Mouse (Mus musculus) adrenal gland, adult 18-20 months (tissue): ENCODE data around the gene Hoxb4. TPM values are rescaled to one million over a fixed set of nuclear protein-coding genes. Genes with fewer than 3 reads are reported as not detected.
A peak's percentile ranks its signal among the peaks of the same experiment; 100 is the strongest.

Experiments
- DNase-seq, 2 experiments: peaks; one replicate each; pipeline ENCODE4 v3.0.0; 2021 to 2022; ENCODE audit warnings: low spot score in 2 of 2
- total RNA-seq, 2 experiments: library from RNA; stranded (reverse); gene quantifications; 1 replicate in 1 of 2; 2 replicates in 1 of 2; pipeline ENCODE4 v1.2.3; 2021

Gene Hoxb4
- total RNA-seq, 2 experiments from 2014 or later, result 16.3 to 22.1 TPM

- DNase-seq, result no peak
Measured at GRCm38 (mm10) chr11:96328605-96329004, 10.5 kb downstream of the Hoxb4 start.

- no peak for DNase-seq
Measured at GRCm38 (mm10) chr11:96332105-96332504, 14.0 kb downstream of the Hoxb4 start.

GRCm38 (mm10) chr11:96332618-96333032, 14.6 kb downstream of the Hoxb4 start:
- no peak for DNase-seq

- DNase-seq, result no peak
Measured at GRCm38 (mm10) chr11:96333241-96334001, 15.4 kb downstream of the Hoxb4 start.

- DNase-seq, result no peak
Measured at GRCm38 (mm10) chr11:96334002-96334364, 15.9 kb downstream of the Hoxb4 start.

- no peak for DNase-seq
Measured at GRCm38 (mm10) chr11:96334998-96335397, 16.9 kb downstream of the Hoxb4 start.

- DNase-seq, result no peak
Measured at GRCm38 (mm10) chr11:96336597-96336996, 18.5 kb downstream of the Hoxb4 start.

GRCm38 (mm10) chr11:96337026-96337425, 19.0 kb downstream of the Hoxb4 start:
- no peak for DNase-seq

- DNase-seq, result peak; percentile 19 to 21
Measured at GRCm38 (mm10) chr11:96338957-96339855, 21.1 kb downstream of the Hoxb4 start.

GRCm38 (mm10) chr11:96340698-96341365, 22.8 kb downstream of the Hoxb4 start:
- DNase-seq, result peak; percentile 42 to 56

- peak; percentile 53 to 72 for DNase-seq
Measured at GRCm38 (mm10) chr11:96341701-96342575, 23.9 kb downstream of the Hoxb4 start.

- DNase-seq, result peak; percentile 20 to 36
Measured at GRCm38 (mm10) chr11:96342576-96342930, 24.5 kb downstream of the Hoxb4 start.

GRCm38 (mm10) chr11:96343206-96343745, 25.2 kb downstream of the Hoxb4 start:
- DNase-seq, result peak; percentile 22 to 24

GRCm38 (mm10) chr11:96344061-96344877, 26.2 kb downstream of the Hoxb4 start:
- peak; percentile 40 to 57 for DNase-seq

- peak in 1 of 2 experiments; percentile 26 for DNase-seq
Measured at GRCm38 (mm10) chr11:96344878-96345159, 26.8 kb downstream of the Hoxb4 start.

GRCm38 (mm10) chr11:96345220-96345892, 27.3 kb downstream of the Hoxb4 start:
- DNase-seq, result peak; percentile 44 to 47

- peak; percentile 38 to 48 for DNase-seq
Measured at GRCm38 (mm10) chr11:96345893-96346806, 28.1 kb downstream of the Hoxb4 start.
